Mouse (Mus musculus) adipose tissue, adult 10 weeks (tissue): ENCODE measurements around the gene Ripor1. TPM values are rescaled to one million over a fixed set of nuclear protein-coding genes. Genes with fewer than 3 reads are reported as not detected.

Source experiments
- polyA plus RNA-seq: library from polyadenylated mRNA; stranded (reverse); fragments of 350-450 nt; fragmentation: Illumina TruSeq; extraction: RNeasy Lipid Tissue Mini Kit (QIAGEN cat#74804); gene quantifications from one replicate; pipeline ENCODE4 v1.2.3, GENCODE M21; 2014; ENCODE audit warnings: low read depth, low replicate concordance

Ripor1 gene
- polyA plus RNA-seq = 18.4 TPM

GRCm38 (mm10) chr8:105604804-105605381 lies at the start of gene Ripor1:
Gene Ripor1 (plus strand): TSS chr8:105605255.

GRCm38 (mm10) chr8:105565952-105566702 lies 38.9 kb upstream of the Ripor1 start, which contains the start of gene Atp6v0d1:
Gene Atp6v0d1 (minus strand): TSS chr8:105566047.

GRCm38 (mm10) chr8:105636018-105636962 lies 31.2 kb downstream of the Ripor1 start, which contains the start of gene Ctcf:
Gene Ctcf (plus strand): TSS chr8:105636568.

GRCm38 (mm10) chr8:105636963-105637510 lies 32.0 kb downstream of the Ripor1 start, which contains the start of gene Agrp:
Gene Agrp (minus strand): TSS chr8:105637393.

Other genes starting within 250 kb of the Ripor1 start
- gene Plekhg4, start 232.0 kb upstream of the Ripor1 start, polyA plus RNA-seq = 1.0 TPM
- gene Kctd19, start 191.8 kb upstream of the Ripor1 start, polyA plus RNA-seq = 4.8 TPM
- 5.2 TPM for gene Lrrc36, start 191.7 kb upstream of the Ripor1 start, polyA plus RNA-seq
- 75.1 TPM for gene Tppp3, start 133.7 kb upstream of the Ripor1 start, polyA plus RNA-seq
- 32.3 TPM for gene Zdhhc1, start 108.4 kb upstream of the Ripor1 start, polyA plus RNA-seq
- 1.1 TPM for gene Hsd11b2, start 86.5 kb upstream of the Ripor1 start, polyA plus RNA-seq
- 128 TPM for gene Atp6v0d1, start 39.2 kb upstream of the Ripor1 start, polyA plus RNA-seq
- 38.3 TPM for gene Ctcf, start 31.3 kb downstream of the Ripor1 start, polyA plus RNA-seq
- not detected for gene Agrp, start 32.1 kb downstream of the Ripor1 start, polyA plus RNA-seq
- gene Carmil2, start 81.0 kb downstream of the Ripor1 start, polyA plus RNA-seq = 0.82 TPM
- gene Acd, start 95.8 kb downstream of the Ripor1 start, polyA plus RNA-seq = 24.3 TPM
- 13.0 TPM for gene Pard6a, start 95.9 kb downstream of the Ripor1 start, polyA plus RNA-seq
- gene 4933405L10Rik, start 102.4 kb downstream of the Ripor1 start, polyA plus RNA-seq = 0.74 TPM
- gene Enkd1, start 103.0 kb downstream of the Ripor1 start, polyA plus RNA-seq = 6.0 TPM
- 10.8 TPM for gene Gfod2, start 153.4 kb downstream of the Ripor1 start, polyA plus RNA-seq
- gene Ranbp10, start 222.1 kb downstream of the Ripor1 start, polyA plus RNA-seq = 15.9 TPM
- 5.6 TPM for gene Tsnaxip1, start 222.5 kb downstream of the Ripor1 start, polyA plus RNA-seq
- gene Cenpt, start 248.0 kb downstream of the Ripor1 start, polyA plus RNA-seq = 12.0 TPM
- gene Thap11, start 249.9 kb downstream of the Ripor1 start, polyA plus RNA-seq = 24.7 TPM